Mouse (Mus musculus) spleen, adult 2 months (tissue): ENCODE results near the gene Irf2bpl. TPM values are rescaled to one million over a fixed set of nuclear protein-coding genes. Genes with fewer than 3 reads are reported as not detected.

Experiments used
- DNase-seq, 2 experiments: peaks; one replicate each; pipeline versions ENCODE4 v3.0.0 to v3.0.0-alpha.2; 2012 to 2021; ENCODE audit warnings: low spot score in 2 of 2, low read depth in 1 of 2
- H3K27ac ChIP-seq: fragments of 200-500 bp; 2 replicates; pipeline ENCODE4 v1.5.1; 2012; ENCODE audit warnings: low read length, inconsistent platforms; ENCODE audit not compliant: insufficient read depth
- H3K27me3 ChIP-seq: fragments of 200-500 bp; 2 replicates; pipeline ENCODE4 v1.6.1; 2012; ENCODE audit warnings: mild to moderate bottlenecking, moderate library complexity, low read length, inconsistent platforms; ENCODE audit not compliant: control insufficient read depth, insufficient read depth
- H3K36me3 ChIP-seq: fragments of 200-500 bp; 2 replicates; pipeline ENCODE4 v1.6.1; 2012; ENCODE audit warnings: mild to moderate bottlenecking, low read length, inconsistent platforms; ENCODE audit not compliant: control insufficient read depth, insufficient read depth
- H3K4me1 ChIP-seq: fragments of 200-500 bp; 2 replicates; pipeline ENCODE4 v1.6.1; 2011; ENCODE audit warnings: inconsistent platforms; ENCODE audit not compliant: control insufficient read depth, insufficient read depth, insufficient read length
- H3K4me3 ChIP-seq: fragments of 200-500 bp; 2 replicates; pipeline ENCODE4 v1.5.1; 2011; ENCODE audit warnings: mild to moderate bottlenecking, inconsistent platforms; ENCODE audit not compliant: insufficient read depth, insufficient read length; ENCODE audit errors: extremely low read depth
- CTCF ChIP-seq: fragments of 200-500 bp; IDR thresholded peaks from 2 replicates; pipeline ENCODE4 v1.5.1; 2011; ENCODE audit warnings: mild to moderate bottlenecking, inconsistent platforms; ENCODE audit not compliant: insufficient read depth, insufficient read length, insufficient replicate concordance; ENCODE audit errors: extremely low read depth
- POLR2A ChIP-seq: fragments of 200-500 bp; IDR thresholded peaks from 2 replicates; pipeline ENCODE4 v1.6.1; 2011; ENCODE audit warnings: low read depth, low read length, inconsistent platforms
- WGBS: fragments of 180-500 bp; shearing (Covaris S2); methylation state at CpG from one replicate; pipeline ENCODE4 v1.1.7; 2018; 5-methylcytosine and 5-hydroxymethylcytosine counted together
- polyA plus RNA-seq: library from polyadenylated mRNA; depleted of rRNA; stranded (reverse); fragments of >200 nt; gene quantifications from 2 replicates; pipeline ENCODE4 v1.2.3, GENCODE M21; 2012

The Irf2bpl gene
- polyA plus RNA-seq, 1 experiment, result 33.2 TPM

DNA sequence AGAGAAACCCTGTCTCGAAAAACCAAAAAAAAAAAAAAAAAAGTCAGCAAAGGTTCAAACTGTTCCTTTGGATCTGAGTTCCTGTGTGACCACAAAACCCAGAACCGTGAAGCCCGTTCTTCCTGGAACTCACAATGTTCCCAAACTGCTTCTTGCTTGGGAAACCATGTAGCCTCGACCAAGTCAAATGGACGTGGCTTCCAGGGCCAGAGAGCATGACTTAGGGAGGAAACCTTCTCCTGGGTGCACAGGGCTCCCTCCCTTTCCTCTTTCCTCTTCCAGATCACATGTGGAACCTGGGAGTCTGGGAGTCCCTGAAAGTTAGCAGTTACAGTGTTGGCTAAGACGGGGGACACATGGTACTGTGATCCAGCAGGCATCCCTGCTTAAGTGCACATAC lies 14.8 kb downstream of the Irf2bpl start:
- no peaks in the 10 kb centered on the region for H3K27me3 ChIP-seq
- no peak for DNase-seq
- no peak overlapping the region for H3K4me3 ChIP-seq
- 84% methylated on average over 6 of the region's 6 CpGs for WGBS
- no peak overlapping the region for H3K27ac ChIP-seq
- TF ChIP-seq CTCF (no peak), POLR2A (no peak)
- H3K4me1 ChIP-seq, result no peaks in the 10 kb centered on the region; the same call in 1 of the 2 replicates
- no peaks in the 10 kb centered on the region for H3K36me3 ChIP-seq

DNA sequence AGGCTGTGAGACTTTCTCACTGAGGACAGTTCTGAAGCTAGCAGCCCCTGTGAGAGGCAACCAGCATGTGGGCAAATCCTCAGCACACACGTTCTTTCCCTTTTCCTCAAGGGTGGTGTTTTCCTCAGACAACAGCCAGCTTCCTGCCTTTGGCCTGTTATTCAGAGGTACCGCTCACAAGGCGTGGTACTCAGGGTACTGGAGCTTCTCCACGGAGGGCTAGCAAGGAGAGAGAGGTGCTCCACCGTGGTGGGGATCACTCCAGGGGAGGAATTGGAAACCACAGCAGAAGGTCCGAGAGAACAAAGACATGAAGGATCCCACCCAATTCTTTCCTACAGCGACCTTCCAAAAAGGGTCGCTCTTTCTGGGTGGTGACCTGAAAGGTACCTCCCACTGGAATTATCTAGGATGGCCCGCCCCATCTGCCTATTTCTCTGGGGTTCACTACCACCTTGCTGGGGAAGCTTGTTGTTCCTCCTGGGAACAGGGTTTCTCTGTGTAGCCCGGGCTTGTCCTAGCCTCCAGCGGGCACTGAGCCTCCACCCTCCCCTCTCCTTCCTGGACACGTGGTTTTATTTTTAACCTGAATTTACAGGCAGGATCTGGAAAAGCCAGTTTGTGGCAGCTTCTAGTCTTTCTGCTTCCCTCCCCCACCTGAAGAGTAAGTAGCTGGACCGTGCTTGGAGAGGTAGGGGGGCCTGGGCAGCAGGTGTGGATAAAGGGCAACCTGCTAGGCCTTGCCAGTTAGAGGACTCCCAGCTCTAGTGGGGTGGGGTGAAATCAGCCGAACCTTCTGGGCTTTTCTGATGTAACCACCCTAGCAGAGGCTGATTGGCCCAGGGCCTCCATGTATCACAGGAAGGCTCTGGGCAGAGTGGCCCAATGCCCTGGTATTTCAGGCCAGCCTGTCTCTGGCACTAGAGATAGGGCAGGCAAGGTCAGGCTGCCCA lies 17.1 kb downstream of the Irf2bpl start:
- no peaks in the 10 kb centered on the region; the same call in 1 of the 2 replicates for H3K4me1 ChIP-seq
- H3K27me3 ChIP-seq, result no peaks in the 10 kb centered on the region
- no peak overlapping the region for H3K27ac ChIP-seq
- H3K4me3 ChIP-seq, result no peak overlapping the region
- TF ChIP-seq CTCF (no peak), POLR2A (no peak)
- no peak for DNase-seq
- 62% methylated on average over 14 of the region's 14 CpGs for WGBS
- H3K36me3 ChIP-seq, result no peaks in the 10 kb centered on the region

GRCm38 (mm10) chr12:86864316-86865020 lies 20.1 kb downstream of the Irf2bpl start:
- no peaks in the 10 kb centered on the region for H3K36me3 ChIP-seq
- H3K27me3 ChIP-seq, result no peaks in the 10 kb centered on the region
- WGBS, result 86% methylated on average over 5 of the region's 5 CpGs
- peaks cover 12% of the 10 kb centered on the region; the same call in 1 of the 2 replicates for H3K4me1 ChIP-seq
- no peak for DNase-seq
- no peak overlapping the region for H3K27ac ChIP-seq
- no peak overlapping the region for H3K4me3 ChIP-seq
- no peak for TF ChIP-seq POLR2A
- no peak for TF ChIP-seq CTCF

- Histone ChIP-seq H3K4me3 (no peak overlapping the region), H3K27ac (peak overlapping the region; percentile 12; the same call in 1 of the 2 replicates), H3K36me3 (no peaks in the 10 kb centered on the region), H3K4me1 (peaks cover 26% of the 10 kb centered on the region; the same call in 1 of the 2 replicates), H3K27me3 (no peaks in the 10 kb centered on the region)
- WGBS, result 40% methylated on average over 10 of the region's 10 CpGs
- TF ChIP-seq CTCF (no peak), POLR2A (no peak)
- peak in 1 of 2 experiments; percentile 41 for DNase-seq
Observed at GRCm38 (mm10) chr12:86859924-86860790, 24.4 kb downstream of the Irf2bpl start.

- H3K27me3 ChIP-seq, result no peaks in the 10 kb centered on the region
- 41% methylated on average over 6 of the region's 6 CpGs for WGBS
- TF ChIP-seq CTCF (no peak), POLR2A (no peak)
- H3K27ac ChIP-seq, result peak overlapping the region; percentile 12; the same call in 1 of the 2 replicates
- no peaks in the 10 kb centered on the region for H3K36me3 ChIP-seq
- H3K4me1 ChIP-seq, result peaks cover 26% of the 10 kb centered on the region; the same call in 1 of the 2 replicates
- no peak for DNase-seq
- H3K4me3 ChIP-seq, result no peak overlapping the region
Observed at GRCm38 (mm10) chr12:86858983-86859872, 25.4 kb downstream of the Irf2bpl start.
